Mouse (Mus musculus): ENCODE results near the gene Lysmd3.
A peak's percentile ranks its signal among the peaks of the same experiment; 100 is the strongest.

GRCm38 (mm10) chr13:81710775-81711545, 53.5 kb downstream of the Lysmd3 start, which contains the start of the genes Polr3g and Mblac2:
- TF ChIP-seq CTCF (IDR thresholded peaks at IDR 0.05; ENCODE audit: borderline replicate concordance, extremely low read depth, insufficient read depth, insufficient read length) (no peak), POLR2A (IDR thresholded peaks at IDR 0.05; ENCODE audit: borderline replicate concordance, extremely low read depth, insufficient read depth, insufficient read length, poor library complexity, severe bottlenecking) (peak; percentile 42; the same call in 1 of the 2 replicates)
